Mouse (Mus musculus) forebrain, embryonic 11.5 days (tissue): ENCODE measurements around the gene Hoxb8. TPM values are rescaled to one million over a fixed set of nuclear protein-coding genes. Genes with fewer than 3 reads are reported as not detected.

Experiments used
- ATAC-seq: fragments of 200-750 bp; cut with Nextera tagmentation; replicated peaks from 2 replicates; pipeline ENCODE4 v1.8.0; 2017; ENCODE audit warnings: moderate TSS enrichment; ENCODE audit not compliant: low FRiP score
- DNase-seq: peaks from one replicate; pipeline ENCODE4 v3.0.0-alpha.2; 2017; ENCODE audit warnings: low spot score
- H3K27ac ChIP-seq: fragments of 300-500 bp; sonication (generic); 2 replicates; pipeline ENCODE4 v1.5.1; 2014; ENCODE audit warnings: low read depth, low read length
- H3K27me3 ChIP-seq: fragments of 300-500 bp; sonication (generic); 2 replicates; pipeline ENCODE4 v1.6.1; 2014; ENCODE audit warnings: mild to moderate bottlenecking, low read length, mixed read lengths; ENCODE audit not compliant: control insufficient read depth, insufficient read depth
- H3K36me3 ChIP-seq: fragments of 300-500 bp; sonication (generic); 2 replicates; pipeline ENCODE4 v1.6.1; 2014; ENCODE audit warnings: mild to moderate bottlenecking, low read length, moderate library complexity, mixed read lengths; ENCODE audit not compliant: control insufficient read depth, insufficient read depth
- H3K4me1 ChIP-seq: fragments of 300-500 bp; sonication (generic); replicated peaks from 2 replicates; pipeline ENCODE4 v1.6.1; 2014; ENCODE audit warnings: low read length, mixed read lengths; ENCODE audit not compliant: control insufficient read depth, insufficient read depth
- H3K4me2 ChIP-seq: fragments of 300-500 bp; sonication (generic); 2 replicates; pipeline ENCODE4 v1.6.1; 2014; ENCODE audit warnings: low read depth, mild to moderate bottlenecking, low read length, moderate library complexity, mixed read lengths; ENCODE audit not compliant: severe bottlenecking
- H3K4me3 ChIP-seq: fragments of 300-500 bp; sonication (generic); 2 replicates; pipeline ENCODE4 v1.5.1; 2014; ENCODE audit warnings: low read depth, low read length
- H3K9ac ChIP-seq: fragments of 300-500 bp; sonication (generic); 2 replicates; pipeline ENCODE4 v1.6.1; 2014; ENCODE audit warnings: low read length
- H3K9me3 ChIP-seq: fragments of 300-500 bp; sonication (generic); 2 replicates; pipeline ENCODE4 v1.6.1; 2016; ENCODE audit warnings: low read length, mixed read lengths; ENCODE audit not compliant: control insufficient read depth
- WGBS: fragments of 180-500 bp; shearing (Covaris S2); extraction: QIAGEN DNeasy Blood & Tissue Kit; methylation state at CpG from one replicate; pipeline ENCODE4 v1.1.7; 2014; 5-methylcytosine and 5-hydroxymethylcytosine counted together
- microRNA counts: library from miRNA; unstranded; fragments of <30 nt; microRNA quantifications from one replicate; lab custom pipeline; 2015
- microRNA-seq: library from miRNA; unstranded; fragments of <30 nt; microRNA quantifications from one replicate; pipeline ENCODE4, GENCODE M21; 2016; ENCODE audit not compliant: insufficient number of aligned reads
- polyA plus RNA-seq: library from polyadenylated mRNA; unstranded; fragments of >200 nt; fragmentation: Nextera tagmentation; extraction: Ambion mirVana; gene quantifications from 2 replicates; pipeline ENCODE4 v1.2.1, GENCODE M21; 2014

The Hoxb8 gene
- polyA plus RNA-seq, 1 experiment from 2014 or later = not detected

DNA sequence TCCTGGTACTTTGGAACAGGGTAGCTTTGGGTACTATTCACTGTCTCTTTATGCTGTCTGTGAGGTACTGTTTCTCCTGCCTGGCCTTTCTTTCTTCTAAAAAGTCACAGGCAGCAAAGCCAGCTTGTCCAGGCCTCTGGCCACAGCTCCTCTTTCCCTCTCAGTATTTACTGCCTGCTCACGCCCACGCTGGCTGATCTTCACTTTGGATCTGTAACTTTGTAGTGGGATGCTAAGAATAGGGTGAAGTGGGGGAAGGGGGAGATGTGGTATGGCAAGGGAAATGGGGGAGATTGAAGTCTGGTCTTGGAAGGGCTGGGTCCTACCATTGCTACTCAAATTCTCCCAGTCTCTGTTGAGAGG lies 52.3 kb downstream of the Hoxb8 start:
- H3K27ac ChIP-seq = no peak overlapping the region
- no peak overlapping the region for H3K9ac ChIP-seq
- no peaks in the 10 kb centered on the region for H3K36me3 ChIP-seq
- WGBS = 3% methylated on average over 2 of the region's 2 CpGs
- ATAC-seq (no peak), DNase-seq (no peak)
- no peaks in the 10 kb centered on the region for H3K9me3 ChIP-seq
- H3K4me2 ChIP-seq = no peak overlapping the region
- H3K27me3 ChIP-seq = peaks cover 100% of the 10 kb centered on the region
- H3K4me1 ChIP-seq = no peaks in the 10 kb centered on the region
- no peak overlapping the region for H3K4me3 ChIP-seq

MicroRNAs within 50 kb of the gene (microRNA counts, 519-probe panel; counts per million panel counts)
- 31.2 counts per million for microRNA mmu-miR-10a (lab: Ali Mortazavi, UCI)
- microRNA mmu-miR-196a (lab: Ali Mortazavi, UCI) = 31.2 counts per million

Small RNA genes lying within 50 kb of the gene (microRNA-seq; reads per million reads assigned to microRNA genes)
- 130 reads per million, percentile 37 among the genes with 10 or more reads in this experiment for gene Mir10a
- gene Mir196a-1 = not detected

Other genes with a start within 250 kb of the Hoxb8 start
- gene Snf8, start 247.0 kb upstream of the Hoxb8 start, polyA plus RNA-seq = 39.4 and 41.4 TPM in 2 replicates
- gene Ube2z, start 216.5 kb upstream of the Hoxb8 start, polyA plus RNA-seq = 22.8 and 26.1 TPM in 2 replicates
- 440 and 449 TPM in 2 replicates for gene Atp5g1, start 206.2 kb upstream of the Hoxb8 start, polyA plus RNA-seq
- gene Calcoco2, start 169.9 kb upstream of the Hoxb8 start, polyA plus RNA-seq = not detected in 2 replicates
- not detected in 2 replicates for gene Ttll6, start 148.1 kb upstream of the Hoxb8 start, polyA plus RNA-seq
- not detected in 2 replicates for gene Hoxb13, start 87.6 kb upstream of the Hoxb8 start, polyA plus RNA-seq
- not detected in 2 replicates for gene Hoxb9, start 10.4 kb upstream of the Hoxb8 start, polyA plus RNA-seq
- gene Hoxb7, start 4.7 kb downstream of the Hoxb8 start, polyA plus RNA-seq = 0.21 TPM in 1 of 2 replicates, not detected in the other
- gene Hoxb6, start 10.6 kb downstream of the Hoxb8 start, polyA plus RNA-seq = not detected in 2 replicates
- gene Hoxb5, start 21.4 kb downstream of the Hoxb8 start, polyA plus RNA-seq = 0.21 TPM in 1 of 2 replicates, not detected in the other
- not detected in 2 replicates for gene Hoxb4, start 36.4 kb downstream of the Hoxb8 start, polyA plus RNA-seq
- gene Hoxb3, start 41.4 kb downstream of the Hoxb8 start, polyA plus RNA-seq = not detected in 2 replicates
- gene Hoxb2, start 68.6 kb downstream of the Hoxb8 start, polyA plus RNA-seq = 0.12 TPM in 1 of 2 replicates, not detected in the other
- gene Hoxb1, start 83.8 kb downstream of the Hoxb8 start, polyA plus RNA-seq = not detected in 2 replicates
- gene Skap1, start 182.7 kb downstream of the Hoxb8 start, polyA plus RNA-seq = 2.6 and 3.9 TPM in 2 replicates